8 mouse cellular contexts compared by ENCODE assay signal in genomic region chr1:161248685-161249084, GRCm38 (mm10). TPM values are rescaled to one million over a fixed set of nuclear protein-coding genes. Genes with fewer than 3 reads are reported as not detected.
A peak's percentile ranks its signal among the peaks of the same experiment; 100 is the strongest.
DNase-seq lines count a peak whose midpoint lies in the region; ATAC-seq and TF ChIP-seq lines count a peak whose summit lies in the region.

No protein-coding gene starts in this region.

- no peak for TF ChIP-seq POLR2A in liver, adult 2 months (IDR thresholded peaks at IDR 0.05; ENCODE audit: extremely low read depth, insufficient read depth, low read length)

- no peak for TF ChIP-seq CTCF in liver, adult 2 months (IDR thresholded peaks at IDR 0.05; ENCODE audit: low read depth, low read length)

- H3K36me3 ChIP-seq in megakaryocyte, embryonic 14.5 days (replicated peaks; ENCODE audit: low read length): peaks cover 58% of the 10 kb centered on the region
- H3K36me3 ChIP-seq in forebrain, embryonic 12.5 days (replicated peaks): peaks cover 32% of the 10 kb centered on the region
- peaks cover 32% of the 10 kb centered on the region for H3K36me3 ChIP-seq in liver, adult 2 months (ENCODE audit: control insufficient read depth, insufficient read depth, low read length)

- no peak for ATAC-seq in megakaryocyte, adult 5-6 weeks (ENCODE audit: poor library complexity, severe bottlenecking)
- no peak for ATAC-seq in forebrain, embryonic 12.5 days (ENCODE audit: low FRiP score)

- no peak overlapping the region for H3K9ac ChIP-seq in forebrain, embryonic 12.5 days
- peak overlapping the region; percentile 47 for H3K9ac ChIP-seq in liver, adult 2 months (ENCODE audit: low read depth, low read length)

- DNase-seq in liver, adult 2 months (ENCODE audit: extremely low read depth, low read depth, low spot score): no peak
- DNase-seq in thymus, postnatal 25 days: no peak
- DNase-seq in cerebellum, adult 9-11 months: no peak
- no peak for DNase-seq in ovary, adult 18-20 months (ENCODE audit: low spot score)
- no peak for DNase-seq in cerebellum, adult 18-20 months

- H3K79me2 ChIP-seq in liver, adult 2 months (ENCODE audit: control insufficient read depth, insufficient read depth, low read length): peaks cover 13% of the 10 kb centered on the region; the same call in 1 of the 2 replicates

- H3K27me3 ChIP-seq in megakaryocyte, embryonic 14.5 days (replicated peaks): no peaks in the 10 kb centered on the region
- H3K27me3 ChIP-seq in forebrain, embryonic 12.5 days: peaks cover 9% of the 10 kb centered on the region
- no peaks in the 10 kb centered on the region for H3K27me3 ChIP-seq in liver, adult 2 months (ENCODE audit: control insufficient read depth, insufficient read depth, low read length)

- no peaks in the 10 kb centered on the region for H3K9me3 ChIP-seq in megakaryocyte, embryonic 14.5 days
- H3K9me3 ChIP-seq in forebrain, embryonic 12.5 days: no peaks in the 10 kb centered on the region

- H3K4me3 ChIP-seq in megakaryocyte, embryonic 14.5 days (replicated peaks): peak overlapping the region; percentile 99
- peak overlapping the region; percentile 75 for H3K4me3 ChIP-seq in forebrain, embryonic 12.5 days (replicated peaks)
- H3K4me3 ChIP-seq in liver, adult 2 months (ENCODE audit: insufficient read depth, low read depth, low read length): peak overlapping the region; percentile 69

- 67% methylated on average over 7 of the region's 7 CpGs for whole genome bisulfite sequencing in forebrain, embryonic 12.5 days
- 20% methylated on average over 7 of the region's 7 CpGs for WGBS in liver, adult 2 months

- H3K4me1 ChIP-seq in megakaryocyte, embryonic 14.5 days: peaks cover 70% of the 10 kb centered on the region
- H3K4me1 ChIP-seq in forebrain, embryonic 12.5 days: peaks cover 34% of the 10 kb centered on the region
- peaks cover 20% of the 10 kb centered on the region for H3K4me1 ChIP-seq in liver, adult 2 months (ENCODE audit: control insufficient read depth, insufficient read depth, low read length)

- H3K27ac ChIP-seq in forebrain, embryonic 12.5 days: no peak overlapping the region
- H3K27ac ChIP-seq in liver, adult 2 months (replicated peaks; ENCODE audit: insufficient read depth, low read depth, low read length): peak overlapping the region; percentile 83

- H3K4me2 ChIP-seq in forebrain, embryonic 12.5 days: peak overlapping the region; percentile 77

RNA-seq across cellular contexts. Expression of gene Prdx6, which starts 2.3 kb away (rescaled TPM):
- polyA plus RNA-seq in megakaryocyte, embryonic 14.5 days (2012; ENCODE audit: insufficient read depth, low replicate concordance): 22.2 and 25.0 TPM in 2 replicates
- 161 and 201 TPM in 2 replicates for total RNA-seq in megakaryocyte, adult 5-6 weeks (2015)
- 213 and 226 TPM in 2 replicates for total RNA-seq in megakaryocyte, adult 5-6 weeks (2017)
- 357 and 360 TPM in 2 replicates for polyA plus RNA-seq in forebrain, embryonic 12.5 days (2016; fragmentation: Nextera tagmentation; extraction: Ambion mirVana)
- total RNA-seq in liver, adult 2 months (2014; rRNA removed): 413 and 458 TPM in 2 replicates
- polyA plus RNA-seq in liver, adult 2 months (2012; rRNA removed): 221 and 315 TPM in 2 replicates
